Mouse (Mus musculus) subcutaneous adipose tissue, adult 2 months (tissue): ENCODE results near the gene Epn3. TPM values are rescaled to one million over a fixed set of nuclear protein-coding genes. Genes with fewer than 3 reads are reported as not detected.

Source experiments
- polyA plus RNA-seq: library from polyadenylated mRNA; depleted of rRNA; stranded (reverse); fragments of >200 nt; gene quantifications from 2 replicates; pipeline ENCODE4 v1.2.3, GENCODE M21; 2012; ENCODE audit warnings: low replicate concordance; rRNA removed

The Epn3 gene
- polyA plus RNA-seq, result 0.07 and 12.9 TPM in 2 replicates

GRCm38 (mm10) chr11:94499661-94500152 lies at the start of gene Epn3:
Gene Epn3 (minus strand): TSS chr11:94499974.

GRCm38 (mm10) chr11:94548888-94549690 lies 49.3 kb upstream of the Epn3 start, which contains the start of gene Rsad1:
Gene Rsad1 (minus strand): TSS chr11:94549255.

GRCm38 (mm10) chr11:94521219-94521843 lies 21.6 kb upstream of the Epn3 start, which contains the start of gene Mycbpap:
Gene Mycbpap (minus strand): TSS chr11:94521742.

DNA sequence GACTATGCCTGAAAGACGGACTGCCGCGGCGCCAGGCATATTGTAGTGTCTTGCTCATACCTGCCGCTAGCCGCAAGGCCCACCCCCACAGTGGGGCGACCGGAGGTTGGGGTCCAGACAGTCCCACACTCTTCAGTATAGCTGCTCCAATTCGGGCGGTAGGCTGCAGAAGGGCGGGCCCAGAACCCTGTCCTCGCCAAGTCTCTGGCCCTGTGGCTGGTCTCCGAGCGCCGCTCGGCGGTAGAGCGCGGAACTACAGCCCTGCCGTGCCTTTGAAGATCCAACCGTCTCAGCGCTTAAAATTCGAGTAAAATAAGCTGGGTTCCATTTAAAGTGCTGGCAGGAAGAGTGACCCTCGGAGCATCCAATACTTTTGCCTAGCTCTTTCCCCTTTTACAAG lies 13.8 kb downstream of the Epn3 start, which contains the start of gene Spata20:
TSS of gene Spata20 (minus strand) at position 179 of the 400 bp plus-strand sequence.

GRCm38 (mm10) chr11:94473707-94474543 lies 25.8 kb downstream of the Epn3 start, which contains the start of gene Cacna1g:
Gene Cacna1g (minus strand): TSS chr11:94474198.

Other genes starting within 250 kb of the Epn3 start
- not detected in 2 replicates for gene Gm21885, start 218.1 kb downstream of the Epn3 start, polyA plus RNA-seq
- gene Luc7l3, start 178.0 kb downstream of the Epn3 start, polyA plus RNA-seq, result 10.6 and 18.1 TPM in 2 replicates
- 146 and 211 TPM in 2 replicates for gene Ankrd40, start 172.0 kb downstream of the Epn3 start, polyA plus RNA-seq
- gene Abcc3, start 107.0 kb downstream of the Epn3 start, polyA plus RNA-seq, result 11.5 and 52.1 TPM in 2 replicates
- 10.7 and 166 TPM in 2 replicates for gene Cacna1g, start 25.8 kb downstream of the Epn3 start, polyA plus RNA-seq
- gene Spata20, start 13.8 kb downstream of the Epn3 start, polyA plus RNA-seq, result 0.05 and 0.50 TPM in 2 replicates
- gene Mycbpap, start 21.8 kb upstream of the Epn3 start, polyA plus RNA-seq, result 0.10 and 1.0 TPM in 2 replicates
- 12.5 and 13.0 TPM in 2 replicates for gene Rsad1, start 49.3 kb upstream of the Epn3 start, polyA plus RNA-seq
- gene Chad, start 65.1 kb upstream of the Epn3 start, polyA plus RNA-seq, result 0.13 TPM in 1 of 2 replicates, not detected in the other
- 50.1 and 60.4 TPM in 2 replicates for gene Acsf2, start 101.9 kb upstream of the Epn3 start, polyA plus RNA-seq
- 89.2 and 103 TPM in 2 replicates for gene Lrrc59, start 129.8 kb upstream of the Epn3 start, polyA plus RNA-seq
- 59.6 and 96.9 TPM in 2 replicates for gene Mrpl27, start 153.8 kb upstream of the Epn3 start, polyA plus RNA-seq
- gene Eme1, start 154.0 kb upstream of the Epn3 start, polyA plus RNA-seq, result 0.33 and 3.2 TPM in 2 replicates
- 31.0 and 46.6 TPM in 2 replicates for gene Xylt2, start 177.5 kb upstream of the Epn3 start, polyA plus RNA-seq
- gene Gm11541, start 204.5 kb upstream of the Epn3 start, polyA plus RNA-seq, result 0.13 TPM in 1 of 2 replicates, not detected in the other
- gene Cdc34b, start 241.8 kb upstream of the Epn3 start, polyA plus RNA-seq, result 0.26 TPM in 1 of 2 replicates, not detected in the other